Mouse (Mus musculus): ENCODE data around the gene H2-M10.2. TPM values are rescaled to one million over a fixed set of nuclear protein-coding genes. Genes with fewer than 3 reads are reported as not detected.

H2-M10.2 gene
- polyA plus RNA-seq, 1 experiment: not detected

GRCm38 (mm10) chr17:36265834-36266233 is 20.5 kb downstream of the H2-M10.2 start:
- no peak for TF ChIP-seq CTCF (IDR thresholded peaks at IDR 0.05; ENCODE audit: extremely low read depth, insufficient read length, insufficient replicate concordance, low read depth, low read length)
- no peak for TF ChIP-seq POLR2A (IDR thresholded peaks at IDR 0.05; ENCODE audit: low read depth, low read length)
- no peak overlapping the region for H3K27ac ChIP-seq (ENCODE audit: insufficient read depth, low read depth, low read length)
- H3K4me3 ChIP-seq (ENCODE audit: low read depth, low read length): no peak overlapping the region
- peaks cover 2% of the 10 kb centered on the region; the same call in 1 of the 2 replicates for H3K4me1 ChIP-seq (ENCODE audit: control insufficient read depth, insufficient read depth, insufficient read length, low read length)
- H3K36me3 ChIP-seq (ENCODE audit: control insufficient read depth, insufficient read depth, low read length): peaks cover 44% of the 10 kb centered on the region
- H3K27me3 ChIP-seq (ENCODE audit: control insufficient read depth, insufficient read depth, low read length): no peaks in the 10 kb centered on the region
- 63% methylated on average over 5 of the region's 5 CpGs for WGBS

GRCm38 (mm10) chr17:36264273-36264925 is 21.9 kb downstream of the H2-M10.2 start:
- Histone ChIP-seq H3K4me1 (ENCODE audit: control insufficient read depth, insufficient read depth, insufficient read length, low read length) (no peaks in the 10 kb centered on the region), H3K27ac (ENCODE audit: insufficient read depth, low read depth, low read length) (no peak overlapping the region), H3K36me3 (ENCODE audit: control insufficient read depth, insufficient read depth, low read length) (peaks cover 54% of the 10 kb centered on the region), H3K4me3 (ENCODE audit: low read depth, low read length) (no peak overlapping the region), H3K27me3 (ENCODE audit: control insufficient read depth, insufficient read depth, low read length) (no peaks in the 10 kb centered on the region)
- WGBS: 88% methylated on average over 3 of the region's 3 CpGs
- TF ChIP-seq CTCF (IDR thresholded peaks at IDR 0.05; ENCODE audit: extremely low read depth, insufficient read length, insufficient replicate concordance, low read depth, low read length) (no peak), POLR2A (IDR thresholded peaks at IDR 0.05; ENCODE audit: low read depth, low read length) (no peak)

DNA sequence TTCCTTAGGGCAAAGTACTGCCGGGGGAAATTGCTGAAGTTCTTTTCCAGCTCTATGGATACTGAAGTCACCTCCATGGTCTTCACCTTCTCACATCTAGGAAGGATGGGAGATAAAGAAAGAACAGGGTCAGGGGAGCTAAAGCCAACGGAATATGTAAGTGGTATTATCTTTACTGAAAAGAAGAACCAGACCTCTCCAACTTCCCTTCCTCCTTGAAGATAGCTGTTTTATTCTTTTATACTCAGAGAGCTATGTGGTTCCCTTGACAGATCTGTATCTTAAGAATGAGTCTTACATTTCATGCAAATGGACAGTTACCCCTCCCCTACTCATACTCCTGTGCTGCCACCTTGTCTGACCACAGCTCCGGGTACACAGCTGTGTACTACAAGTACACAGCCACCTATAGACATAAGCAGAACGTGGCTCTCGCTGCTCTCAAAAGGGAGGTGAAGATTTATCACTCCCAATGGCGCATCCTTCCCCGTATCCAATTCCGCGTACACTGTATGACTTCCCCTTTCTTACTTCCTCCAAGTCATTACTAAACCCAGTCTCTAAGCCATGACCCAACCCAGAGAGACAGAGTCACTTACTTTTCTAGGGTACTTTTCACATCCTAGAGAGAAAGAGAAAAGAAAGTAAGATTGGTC is 24.7 kb downstream of the H2-M10.2 start:
- Histone ChIP-seq H3K36me3 (ENCODE audit: control insufficient read depth, insufficient read depth, low read length) (peaks cover 43% of the 10 kb centered on the region), H3K27ac (ENCODE audit: insufficient read depth, low read depth, low read length) (no peak overlapping the region), H3K27me3 (ENCODE audit: control insufficient read depth, insufficient read depth, low read length) (no peaks in the 10 kb centered on the region), H3K4me1 (ENCODE audit: control insufficient read depth, insufficient read depth, insufficient read length, low read length) (peaks cover 7% of the 10 kb centered on the region), H3K4me3 (ENCODE audit: low read depth, low read length) (no peak overlapping the region)
- 79% methylated on average over 9 of the region's 9 CpGs for WGBS
- no peak for TF ChIP-seq CTCF (IDR thresholded peaks at IDR 0.05; ENCODE audit: extremely low read depth, insufficient read length, insufficient replicate concordance, low read depth, low read length)
- no peak for TF ChIP-seq POLR2A (IDR thresholded peaks at IDR 0.05; ENCODE audit: low read depth, low read length)

DNA sequence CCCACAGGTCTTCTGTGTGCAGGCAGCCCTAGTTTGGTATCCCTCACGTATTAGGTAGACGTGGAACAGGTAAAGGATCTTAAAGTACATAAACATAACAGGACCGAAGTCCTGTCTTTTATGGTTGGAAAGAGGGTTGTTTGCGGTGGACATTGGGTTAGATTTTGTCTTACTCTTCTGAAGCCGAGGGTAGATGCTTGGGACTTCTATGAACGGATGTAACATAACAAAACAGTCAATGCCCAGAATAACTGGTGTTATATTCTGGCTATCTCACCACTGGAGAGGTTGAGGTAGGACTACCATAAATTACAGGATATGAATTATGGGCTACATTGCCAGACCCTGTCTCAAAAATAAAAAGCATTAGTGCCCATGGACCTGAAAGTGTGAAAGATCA is 28.3 kb downstream of the H2-M10.2 start, which contains the start of gene Rpp21:
Gene Rpp21, minus strand, starts transcription at position 101 of the 400 bp plus-strand sequence.
- Histone ChIP-seq H3K4me1 (ENCODE audit: control insufficient read depth, insufficient read depth, insufficient read length, low read length) (peaks cover 9% of the 10 kb centered on the region), H3K4me3 (ENCODE audit: low read depth, low read length) (peak within 1 kb of the TSS; percentile 91), H3K27me3 (ENCODE audit: control insufficient read depth, insufficient read depth, low read length) (no peaks in the 10 kb centered on the region; the same call in 1 of the 2 replicates), H3K36me3 (ENCODE audit: control insufficient read depth, insufficient read depth, low read length) (peaks cover 30% of the 10 kb centered on the region), H3K27ac (ENCODE audit: insufficient read depth, low read depth, low read length) (peak within 1 kb of the TSS; percentile 66)
- TF ChIP-seq CTCF (IDR thresholded peaks at IDR 0.05; ENCODE audit: extremely low read depth, insufficient read length, insufficient replicate concordance, low read depth, low read length) (no peak), POLR2A (IDR thresholded peaks at IDR 0.05; ENCODE audit: low read depth, low read length) (no peak)
- WGBS: 25% methylated on average over 6 of the region's 6 CpGs

DNA sequence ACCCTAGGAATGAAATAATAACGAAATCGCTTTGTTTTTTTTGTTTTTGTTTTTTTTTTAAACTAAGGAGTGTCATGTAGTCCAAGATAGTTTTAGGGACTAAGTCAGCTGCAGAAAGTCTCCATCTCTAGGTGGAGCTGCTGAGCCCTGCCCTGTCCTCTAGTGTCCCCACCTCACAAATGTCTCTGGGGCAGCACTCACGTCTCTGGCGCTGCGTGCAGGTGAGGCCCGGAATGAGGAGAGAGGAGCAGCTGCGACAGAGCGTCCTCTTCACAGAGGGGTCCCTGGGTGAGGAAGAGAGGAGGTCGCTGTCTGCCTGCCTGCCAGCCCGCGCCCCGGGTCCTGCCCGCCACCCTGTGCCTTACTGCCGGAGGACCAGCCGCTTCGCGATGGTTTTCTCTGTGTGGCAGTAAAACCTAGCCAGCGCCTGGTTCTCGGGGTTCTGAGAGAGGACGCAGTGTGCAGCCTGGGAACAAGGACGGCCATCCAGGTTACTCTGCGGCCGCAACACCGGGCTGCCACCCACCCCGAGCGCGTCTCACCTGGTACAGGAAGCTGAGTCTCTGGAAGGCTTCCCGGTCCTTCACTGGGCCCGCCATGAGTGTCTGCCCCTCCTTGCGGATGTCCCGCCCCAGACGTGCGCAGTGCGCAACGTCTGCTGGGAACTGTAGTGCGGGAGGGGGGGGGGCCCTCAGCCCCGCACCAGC is 28.9 kb downstream of the H2-M10.2 start:
- H3K27ac ChIP-seq (ENCODE audit: insufficient read depth, low read depth, low read length): peak overlapping the region; percentile 66
- TF ChIP-seq POLR2A (IDR thresholded peaks at IDR 0.05; ENCODE audit: low read depth, low read length) (peak; percentile 77), CTCF (IDR thresholded peaks at IDR 0.05; ENCODE audit: extremely low read depth, insufficient read length, insufficient replicate concordance, low read depth, low read length) (peak; percentile 54; the same call in 1 of the 2 replicates)

DNA sequence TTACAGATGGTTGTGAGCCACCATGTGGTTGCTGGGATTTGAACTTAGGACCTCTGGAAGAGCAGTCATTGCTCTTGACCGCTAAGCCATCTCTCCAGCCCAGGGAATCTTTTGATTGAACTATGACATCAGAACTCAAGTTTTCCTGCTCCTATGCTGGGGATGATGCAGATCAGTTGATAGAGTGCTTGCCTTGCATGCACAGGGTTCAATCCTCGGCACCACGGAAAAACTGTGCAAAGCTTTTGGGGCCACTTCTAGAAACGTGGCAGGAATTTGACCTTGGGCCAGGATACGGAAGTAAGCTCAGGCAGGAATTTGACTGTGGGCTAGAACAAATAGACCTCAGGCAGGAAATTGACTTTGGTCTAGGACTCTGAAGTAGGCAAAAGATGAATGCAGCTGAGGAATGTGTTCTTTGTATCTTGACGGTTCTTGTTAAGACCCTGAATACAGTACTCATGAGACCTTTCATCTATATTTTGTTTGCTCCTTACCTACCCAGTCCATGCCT is 33.1 kb downstream of the H2-M10.2 start:
- Histone ChIP-seq H3K27me3 (ENCODE audit: control insufficient read depth, insufficient read depth, low read length) (peaks cover 9% of the 10 kb centered on the region), H3K36me3 (ENCODE audit: control insufficient read depth, insufficient read depth, low read length) (peaks cover 5% of the 10 kb centered on the region), H3K4me3 (ENCODE audit: low read depth, low read length) (no peak overlapping the region), H3K27ac (ENCODE audit: insufficient read depth, low read depth, low read length) (no peak overlapping the region), H3K4me1 (ENCODE audit: control insufficient read depth, insufficient read depth, insufficient read length, low read length) (peaks cover 10% of the 10 kb centered on the region; the same call in 1 of the 2 replicates)
- TF ChIP-seq CTCF (IDR thresholded peaks at IDR 0.05; ENCODE audit: extremely low read depth, insufficient read length, insufficient replicate concordance, low read depth, low read length): no peak
- TF ChIP-seq POLR2A (IDR thresholded peaks at IDR 0.05; ENCODE audit: low read depth, low read length): no peak
- 28% methylated on average over 6 of the region's 6 CpGs for WGBS

More for the DNA sequence above, 28.9 kb downstream of the H2-M10.2 start:
- Histone ChIP-seq H3K4me1 (ENCODE audit: control insufficient read depth, insufficient read depth, insufficient read length, low read length) (peaks cover 9% of the 10 kb centered on the region), H3K4me3 (ENCODE audit: low read depth, low read length) (peak overlapping the region; percentile 91), H3K36me3 (ENCODE audit: control insufficient read depth, insufficient read depth, low read length) (peaks cover 27% of the 10 kb centered on the region), H3K27me3 (ENCODE audit: control insufficient read depth, insufficient read depth, low read length) (no peaks in the 10 kb centered on the region; the same call in 1 of the 2 replicates)
- under 1% methylated on average over 37 of the region's 37 CpGs for WGBS
